Mouse (Mus musculus) adrenal gland, adult 10 weeks (tissue): Measurements from ENCODE around the gene Trpc7. TPM values are rescaled to one million over a fixed set of nuclear protein-coding genes. Genes with fewer than 3 reads are reported as not detected.

Experiments
- polyA plus RNA-seq: library from polyadenylated mRNA; stranded (reverse); fragments of 350-450 nt; fragmentation: Illumina TruSeq; extraction: RNeasy Lipid Tissue Mini Kit (QIAGEN cat#74804); gene quantifications from one replicate; pipeline ENCODE4 v1.2.3, GENCODE M21; 2014; ENCODE audit warnings: low read depth, low replicate concordance

Gene Trpc7
- polyA plus RNA-seq: not detected

GRCm38 (mm10) chr13:56895893-56896292, at the start of gene Trpc7:
Gene Trpc7, minus strand, starts transcription at chr13:56895993.

DNA sequence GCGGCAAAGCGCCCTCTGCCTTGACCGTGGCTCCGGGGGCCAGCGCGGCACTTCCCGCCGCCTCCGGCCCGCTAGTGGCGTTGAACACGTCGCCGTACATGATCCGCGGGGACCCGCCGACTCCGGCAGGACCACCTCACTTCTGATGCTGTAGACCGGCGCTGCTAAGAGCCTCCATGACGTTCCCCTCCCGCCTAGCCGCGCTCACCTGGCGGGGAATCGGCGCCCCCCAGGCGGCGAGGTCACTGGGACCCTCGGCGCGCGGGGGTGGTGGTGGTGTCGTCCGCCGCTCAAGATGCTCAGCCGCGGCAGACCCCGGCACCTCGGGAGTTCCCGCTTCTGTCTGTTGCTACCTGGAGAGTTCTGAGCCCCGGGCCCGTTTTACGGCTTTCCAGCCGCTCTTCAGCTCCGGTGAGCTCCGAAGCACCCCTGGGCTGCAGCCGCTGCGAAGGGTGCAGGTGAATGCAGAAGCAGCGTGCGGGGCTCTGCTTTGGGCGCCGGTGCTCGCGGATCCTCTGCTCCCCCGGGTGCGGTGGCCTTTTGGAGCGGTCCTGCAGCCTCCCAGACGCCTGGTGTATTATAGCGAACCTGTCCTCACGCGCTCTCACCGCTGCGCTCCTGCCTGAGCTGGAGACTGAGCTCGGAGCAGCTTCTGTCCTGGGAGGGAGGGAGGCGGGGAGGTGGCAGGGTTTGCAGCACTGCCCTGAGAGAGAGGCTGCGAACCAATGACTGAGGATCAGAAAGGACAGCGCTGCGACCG, 142.4 kb downstream of the Trpc7 start, which contains the start of gene Gm45623:
Gm45623 (minus strand) TSS at position 636 of the 760 bp plus-strand sequence.

Other genes with a start within 250 kb of the Trpc7 start
- 55.8 TPM for gene Smad5, start 193.0 kb downstream of the Trpc7 start, polyA plus RNA-seq
- not detected for gene Gm45623, start 142.2 kb downstream of the Trpc7 start, polyA plus RNA-seq